Mouse (Mus musculus): Measurements from ENCODE around the gene Emcn.

The Emcn gene

DNA sequence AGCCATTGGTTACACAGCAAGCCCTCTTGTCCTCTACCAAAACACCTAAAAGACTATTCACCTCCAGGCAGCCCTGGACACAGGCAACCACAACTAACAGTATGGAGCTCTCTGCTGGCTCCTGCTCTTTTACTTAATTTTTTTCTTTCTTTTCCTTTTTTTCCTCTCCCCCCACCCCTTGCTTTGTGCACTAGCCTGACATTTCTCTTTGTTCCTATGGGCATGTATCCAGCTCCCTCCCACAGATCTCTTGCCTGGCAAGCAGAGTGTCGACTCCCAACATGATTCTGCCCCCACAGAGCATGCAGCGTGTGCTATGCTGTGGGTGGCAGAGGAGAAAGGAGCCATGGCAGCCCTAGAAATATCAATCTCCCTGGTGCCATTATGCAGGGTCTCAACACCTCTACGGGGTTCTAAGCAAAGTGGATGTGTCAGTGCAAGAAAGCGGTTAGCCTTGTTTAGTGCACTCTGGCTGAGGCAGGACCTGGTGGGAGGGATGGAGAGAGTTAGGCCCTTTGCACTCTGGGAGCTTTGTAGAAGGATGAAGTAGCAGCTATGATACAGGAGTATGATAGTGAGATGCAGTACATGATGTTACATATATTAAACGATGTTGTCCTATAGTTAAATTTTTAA, 74.7 kb downstream of the Emcn start:
- DNase-seq (ENCODE audit: low spot score in 2 of 2) = peak; percentile 40 to 66

DNA sequence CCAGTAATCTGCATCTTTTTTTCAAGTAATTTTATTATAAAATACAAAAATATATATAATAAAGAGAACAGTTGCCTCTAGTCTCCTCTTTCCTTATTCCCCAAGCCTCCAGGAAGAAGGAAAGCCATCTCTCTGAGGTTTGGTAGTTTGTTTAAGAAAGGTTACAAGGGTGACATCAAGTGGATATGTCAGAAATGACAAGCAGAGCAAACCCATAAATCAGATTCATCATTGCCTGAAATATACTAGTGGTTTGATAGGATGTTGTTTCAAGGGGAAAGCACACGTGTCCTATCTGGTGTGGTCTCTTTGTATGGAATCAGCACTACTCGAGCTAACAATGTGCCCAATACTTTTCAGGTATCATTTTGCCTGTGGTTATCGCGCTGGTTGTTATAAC, 77.8 kb downstream of the Emcn start:
- no peak for DNase-seq (ENCODE audit: low spot score in 2 of 2)

DNA sequence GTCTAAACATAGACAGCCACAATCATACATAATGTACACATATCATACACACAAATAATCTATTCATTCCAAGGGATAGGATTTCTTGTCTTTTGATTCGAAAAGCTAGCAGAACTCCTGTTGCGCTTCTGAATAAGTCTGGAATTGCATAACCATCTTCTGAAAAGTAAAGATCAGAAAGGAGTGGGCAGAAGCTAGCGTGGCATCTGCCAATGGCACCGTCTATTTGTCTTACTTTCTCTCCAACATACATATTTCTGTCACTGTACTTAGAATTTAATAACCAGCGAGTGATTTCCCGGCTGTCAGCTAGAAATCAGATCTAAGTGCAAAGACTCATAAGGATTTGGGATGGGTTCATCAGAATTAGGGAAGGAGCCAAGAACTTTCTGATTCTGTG, 88.6 kb downstream of the Emcn start:
- DNase-seq (ENCODE audit: low spot score in 2 of 2) = no peak

DNA sequence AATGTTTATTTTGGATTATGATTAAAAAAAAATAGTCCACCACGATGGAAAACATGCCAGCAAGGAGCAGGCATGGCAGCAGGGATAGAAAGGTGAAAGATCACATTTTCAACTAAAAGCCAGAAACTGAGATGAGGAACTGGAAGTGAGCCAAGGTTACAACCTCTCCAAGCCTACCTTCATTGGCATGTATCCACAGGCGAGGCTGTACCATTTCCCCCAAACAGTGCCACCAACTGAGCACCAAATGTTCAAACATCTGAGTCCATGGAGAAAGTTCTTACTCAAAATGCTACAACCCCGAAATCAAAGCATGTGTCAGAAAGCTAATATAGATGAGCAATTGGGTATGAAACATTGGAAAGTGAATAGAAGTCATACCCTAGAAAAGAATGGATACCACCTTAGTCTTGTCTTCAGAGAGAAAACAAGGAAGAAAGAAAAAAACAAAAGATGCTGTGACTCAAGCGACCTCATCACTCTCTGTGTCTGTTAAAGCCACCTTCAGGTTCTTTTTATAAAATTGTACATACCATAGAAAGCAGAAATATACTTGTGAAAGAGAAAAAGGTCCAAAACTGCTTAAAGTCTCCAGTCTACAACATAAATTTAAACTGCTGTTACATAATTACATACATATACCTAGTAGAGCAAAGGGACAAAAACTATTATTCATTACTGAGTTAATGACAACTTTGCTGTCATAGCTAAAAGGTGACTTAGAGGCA, 124.2 kb downstream of the Emcn start:
- no peak for DNase-seq (ENCODE audit: low spot score in 2 of 2)

DNA sequence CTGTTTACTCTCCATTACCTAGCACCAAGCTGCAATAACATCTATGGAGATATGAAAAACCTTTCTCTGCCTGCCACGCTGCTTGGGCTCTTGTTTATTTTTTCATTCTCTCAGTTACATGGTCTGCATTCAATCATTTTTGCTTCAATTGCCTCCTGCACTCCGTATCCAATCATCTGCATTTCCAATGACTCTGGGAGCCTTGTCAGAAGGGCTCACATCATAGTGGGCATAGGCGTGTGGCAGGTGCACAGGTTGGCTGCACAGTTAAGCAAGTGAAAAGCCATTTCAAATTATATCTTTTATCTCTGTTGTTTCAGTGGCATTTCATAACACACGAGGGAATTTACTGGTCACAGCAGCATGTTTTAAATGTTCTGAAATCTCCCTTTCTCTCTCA, 125.1 kb downstream of the Emcn start:
- no peak for DNase-seq (ENCODE audit: low spot score in 2 of 2)

DNA sequence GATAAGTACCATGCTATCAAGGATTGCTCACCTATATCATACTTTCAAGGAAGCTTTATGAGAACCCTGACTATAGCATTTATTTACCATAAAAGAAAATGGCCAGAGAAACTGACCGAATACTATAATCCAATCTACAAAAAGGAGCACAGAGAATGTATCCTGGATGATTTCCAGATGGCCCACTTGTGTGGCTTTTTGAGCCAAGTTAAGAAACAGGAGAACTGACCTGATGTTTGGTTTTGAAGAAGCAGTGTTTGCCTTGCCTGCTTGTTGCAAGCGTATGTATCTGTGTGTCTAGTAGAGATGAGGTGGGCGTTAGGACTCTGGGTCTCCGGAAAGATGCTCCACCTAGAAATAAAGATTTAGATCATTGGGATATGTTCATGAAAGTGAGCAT, 125.9 kb downstream of the Emcn start:
- DNase-seq (ENCODE audit: low spot score in 2 of 2) = no peak

DNA sequence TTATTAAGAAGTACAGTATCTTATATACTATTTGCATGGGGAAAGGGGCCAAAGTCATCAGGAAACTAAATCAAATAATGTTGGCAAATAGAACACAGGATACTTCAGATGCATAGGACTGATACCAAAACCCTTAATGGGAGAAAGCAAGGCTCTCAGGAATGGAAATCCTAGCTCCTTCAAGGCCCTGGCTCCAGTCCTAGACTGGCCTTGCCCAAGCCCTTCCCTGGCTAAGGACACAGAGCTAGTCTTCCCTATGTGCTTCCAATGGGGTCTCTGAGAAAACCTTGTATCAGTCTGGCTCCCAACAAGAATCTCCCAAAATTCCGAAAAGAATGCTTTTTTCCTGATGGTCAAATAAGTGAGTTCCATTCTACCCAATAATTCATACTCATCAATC, 126.5 kb downstream of the Emcn start:
- DNase-seq (ENCODE audit: low spot score in 2 of 2) = no peak

DNA sequence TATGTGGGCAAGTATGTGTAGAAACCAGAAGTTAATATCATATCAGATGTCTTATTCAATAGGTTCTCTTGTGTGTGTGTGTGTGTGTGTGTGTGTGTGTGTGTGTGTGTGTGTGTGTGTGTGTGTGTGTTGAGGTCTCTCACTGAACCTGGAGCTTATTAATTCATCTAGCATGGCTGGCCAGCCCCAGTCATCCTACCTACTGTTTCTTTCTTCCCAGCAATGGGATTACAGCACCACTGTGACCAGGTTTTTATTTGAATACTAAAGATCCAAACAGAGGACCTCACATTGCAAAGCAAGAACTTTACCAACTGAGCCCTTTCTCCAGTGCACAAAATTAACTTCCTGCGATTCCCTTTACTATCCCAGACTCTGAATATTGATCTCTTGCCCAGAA, 131.3 kb downstream of the Emcn start:
- no peak for DNase-seq (ENCODE audit: low spot score in 2 of 2)

DNA sequence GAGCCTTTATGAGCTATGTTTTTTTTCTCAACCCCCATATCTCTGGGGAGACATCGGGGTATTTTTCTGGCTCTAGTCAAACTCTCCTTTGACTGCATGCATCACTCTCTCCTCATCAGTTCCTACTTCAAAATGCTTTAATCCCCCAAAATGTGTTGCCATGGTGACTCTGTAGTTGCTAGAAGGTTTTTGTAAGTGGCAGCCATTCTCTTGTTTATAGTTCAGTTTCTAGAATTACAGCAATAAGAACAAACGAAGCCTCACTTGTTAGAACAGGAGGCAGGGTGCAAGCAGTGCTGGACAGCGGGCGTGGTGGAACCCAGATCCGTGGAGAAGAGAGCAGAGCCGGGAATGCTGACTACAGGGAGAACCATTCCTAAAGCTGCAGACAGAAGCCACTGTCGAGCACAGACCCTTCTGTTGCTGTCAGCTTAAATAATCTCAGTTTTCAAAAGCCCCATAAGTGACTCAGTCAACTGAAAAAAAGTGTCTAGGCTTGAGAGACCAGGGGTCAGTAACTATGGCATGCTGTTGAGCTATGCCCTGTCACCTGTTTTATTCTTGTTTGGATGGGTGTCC, 139.0 kb downstream of the Emcn start:
- DNase-seq (ENCODE audit: low spot score in 2 of 2) = peak in 1 of 2 experiments; percentile 10

DNA sequence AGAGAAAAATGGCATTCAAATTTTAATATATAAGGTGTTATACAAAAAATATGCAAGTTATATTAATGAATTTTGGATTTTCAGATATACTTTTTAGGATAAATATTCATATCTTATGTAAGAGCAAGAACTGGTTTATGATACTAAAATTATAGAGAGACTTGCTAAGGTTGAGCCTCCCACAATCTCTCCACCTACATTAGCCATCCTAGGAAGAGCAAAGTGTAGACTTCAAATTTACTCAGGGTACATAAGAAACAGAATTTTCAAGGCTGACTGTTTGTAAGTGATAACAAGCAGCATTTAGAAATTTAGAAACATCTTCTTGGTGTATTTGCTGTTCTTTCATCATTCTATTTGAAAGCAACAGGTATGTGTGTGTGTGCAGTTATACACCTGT, 140.3 kb downstream of the Emcn start:
- DNase-seq (ENCODE audit: low spot score in 2 of 2) = no peak

Measured in frontal cortex, postnatal 10 days (tissue).